Mouse (Mus musculus): ENCODE measurements around the gene Fam114a1.

Gene Fam114a1

GRCm38 (mm10) chr5:64969861-64970771 lies at the start of gene Fam114a1:
TSS of gene Fam114a1 (plus strand) at chr5:64970071.
- peak; percentile 80 to 81 for DNase-seq

- DNase-seq, result no peak
Measured at GRCm38 (mm10) chr5:64922891-64923381, 46.9 kb upstream of the Fam114a1 start.

- no peak for DNase-seq
Measured at GRCm38 (mm10) chr5:64932215-64932614, 37.7 kb upstream of the Fam114a1 start.

- no peak for DNase-seq
Measured at GRCm38 (mm10) chr5:64932775-64933174, 37.1 kb upstream of the Fam114a1 start.

- DNase-seq, result no peak
Measured at GRCm38 (mm10) chr5:64951486-64951885, 18.4 kb upstream of the Fam114a1 start.

- DNase-seq, result no peak
Measured at GRCm38 (mm10) chr5:64954931-64955330, 14.9 kb upstream of the Fam114a1 start.

GRCm38 (mm10) chr5:64958991-64959842 lies 10.7 kb upstream of the Fam114a1 start:
- peak; percentile 12 for DNase-seq

GRCm38 (mm10) chr5:64959843-64960230 lies 10.0 kb upstream of the Fam114a1 start, which contains the start of gene Tlr6:
TSS of gene Tlr6 (minus strand) at chr5:64960097.
- peak; percentile 65 to 70 for DNase-seq

- peak; percentile 23 to 24 for DNase-seq
Measured at GRCm38 (mm10) chr5:64960857-64961391, 8.9 kb upstream of the Fam114a1 start.

GRCm38 (mm10) chr5:64963271-64963670 lies 6.6 kb upstream of the Fam114a1 start:
- DNase-seq, result no peak

- DNase-seq, result no peak
Measured at GRCm38 (mm10) chr5:64963735-64964134, 6.1 kb upstream of the Fam114a1 start.

GRCm38 (mm10) chr5:64968961-64969860 lies 660 bp upstream of the Fam114a1 start:
- peak; percentile 42 to 46 for DNase-seq

GRCm38 (mm10) chr5:64975121-64975520 lies 5.2 kb downstream of the Fam114a1 start:
- DNase-seq, result no peak

- no peak for DNase-seq
Measured at GRCm38 (mm10) chr5:64977128-64977527, 7.3 kb downstream of the Fam114a1 start.

GRCm38 (mm10) chr5:64985971-64986370 lies 16.1 kb downstream of the Fam114a1 start:
- peak in 1 of 2 experiments; percentile 22 for DNase-seq

- DNase-seq, result no peak
Measured at GRCm38 (mm10) chr5:64989940-64990339, 20.1 kb downstream of the Fam114a1 start.

- no peak for DNase-seq
Measured at GRCm38 (mm10) chr5:64992540-64992939, 22.7 kb downstream of the Fam114a1 start.

GRCm38 (mm10) chr5:64995408-64995807 lies 25.5 kb downstream of the Fam114a1 start:
- no peak for DNase-seq

- DNase-seq, result peak in 1 of 2 experiments; percentile 12
Measured at GRCm38 (mm10) chr5:65002940-65003824, 33.3 kb downstream of the Fam114a1 start.

- no peak for DNase-seq
Measured at GRCm38 (mm10) chr5:65003946-65004535, 34.2 kb downstream of the Fam114a1 start.

Measured in lung, adult 18-20 months (tissue).